ENCODE assay signal across 8 mouse cellular contexts in the genomic region with DNA sequence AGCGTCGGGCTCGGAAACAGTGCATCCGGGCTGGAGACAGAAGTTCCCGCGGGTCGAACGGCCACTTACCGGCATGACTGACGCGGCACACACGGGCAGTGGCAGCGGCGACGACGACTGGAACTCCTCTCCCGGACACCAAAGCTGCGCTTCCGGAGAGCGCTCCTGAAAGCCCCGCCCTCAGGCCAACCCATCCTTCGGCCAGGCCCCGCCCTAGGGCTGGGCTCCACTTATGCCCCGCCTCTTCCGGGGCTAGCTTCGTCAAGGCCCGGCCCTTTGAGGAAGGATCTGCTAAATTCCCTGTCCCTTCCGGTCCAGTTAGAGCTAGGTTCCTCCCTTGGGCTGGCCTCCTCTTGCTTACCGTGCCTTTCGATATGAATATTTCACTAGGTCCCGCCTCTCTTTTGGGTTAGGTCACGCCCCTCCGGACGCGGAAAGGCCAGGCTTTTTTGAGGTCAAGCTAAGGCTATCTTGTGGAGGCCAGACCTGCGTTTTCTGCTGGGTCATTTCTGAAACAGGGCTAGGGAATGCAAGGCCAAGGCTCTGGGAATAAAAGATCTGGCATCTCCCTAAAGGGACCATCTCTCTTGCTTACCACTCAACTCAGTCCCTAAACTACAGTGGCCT. TPM values are rescaled to one million over a fixed set of nuclear protein-coding genes. Genes with fewer than 3 reads are reported as not detected.
DNase-seq lines count a peak whose midpoint lies in the region; ATAC-seq lines count a peak whose summit lies in the region.

Gene Atox1 (minus strand): TSS at position 221 of the 627 bp plus-strand sequence.

- no peaks in the 10 kb centered on the region for H3K27me3 ChIP-seq in hindbrain, embryonic 15.5 days

- peak within 1 kb of the TSS; percentile 79 for H3K4me2 ChIP-seq in hindbrain, embryonic 15.5 days

- peak within 1 kb of the TSS; percentile 66 for H3K4me3 ChIP-seq in hindbrain, embryonic 15.5 days

- peaks cover 21% of the 10 kb centered on the region for H3K4me1 ChIP-seq in hindbrain, embryonic 15.5 days (replicated peaks)

- H3K27ac ChIP-seq in hindbrain, embryonic 15.5 days (replicated peaks) = peak within 1 kb of the TSS; percentile 80

- peak; percentile 96 for ATAC-seq in hindbrain, embryonic 15.5 days (ENCODE audit: low FRiP score, low read depth)

- no peaks in the 10 kb centered on the region for H3K9me3 ChIP-seq in hindbrain, embryonic 15.5 days

- DNase-seq in T-cell, adult 2 months (ENCODE audit: low spot score) = peak; percentile 86
- peak; percentile 87 to 93 for DNase-seq in cerebellum, postnatal 36 days
- peak; percentile 87 to 95 for DNase-seq in frontal cortex, postnatal 36 days (ENCODE audit: low spot score in 2 of 2)
- peak; percentile 94 for DNase-seq in left cerebral cortex, adult 11 months (ENCODE audit: low spot score)
- peak; percentile 96 to 98 for DNase-seq in lung, postnatal 4 days
- peak; percentile 89 for DNase-seq in retina, postnatal 7 days (ENCODE audit: low read depth, low spot score)
- DNase-seq in urinary bladder, adult 2 months (ENCODE audit: low spot score) = peak; percentile 73

- WGBS in hindbrain, embryonic 15.5 days = under 1% methylated on average over 36 of the region's 36 CpGs

- H3K36me3 ChIP-seq in hindbrain, embryonic 15.5 days = no peaks in the 10 kb centered on the region

- peak within 1 kb of the TSS; percentile 68 for H3K9ac ChIP-seq in hindbrain, embryonic 15.5 days

RNA-seq across cellular contexts. Expression of gene Atox1, which starts in this region (rescaled TPM):
- polyA plus RNA-seq in hindbrain, embryonic 15.5 days (2015; fragmentation: Nextera tagmentation; extraction: Ambion mirVana) = 275 and 278 TPM in 2 replicates
- polyA plus RNA-seq in urinary bladder, adult 2 months (2012; rRNA removed) = 382 and 536 TPM in 2 replicates

Comparison
In these comparisons a context has a peak if more than half of its experiments do, and no peak if none do; other contexts are left out.
1. Peak in every context shown above with its lines: DNase-seq, ATAC-seq, H3K4me3 ChIP-seq and H3K27ac ChIP-seq.